Mouse (Mus musculus) midbrain, postnatal 0 days (tissue): ENCODE data around the gene Coro6. TPM values are rescaled to one million over a fixed set of nuclear protein-coding genes. Genes with fewer than 3 reads are reported as not detected.
A peak's percentile ranks its signal among the peaks of the same experiment; 100 is the strongest.

Source experiments
- ATAC-seq: fragments of 200-750 bp; cut with Nextera tagmentation; 2 replicates; pipeline ENCODE4 v1.8.0; 2017; ENCODE audit warnings: moderate number of reproducible peaks, mild to moderate bottlenecking, moderate TSS enrichment, moderate library complexity; ENCODE audit not compliant: low FRiP score
- DNase-seq: peaks from one replicate; pipeline ENCODE4 v3.0.0-alpha.2; 2015; ENCODE audit warnings: low spot score
- H3K27ac ChIP-seq: fragments of 300-500 bp; sonication (generic); 2 replicates; pipeline ENCODE4 v1.5.1; 2014; ENCODE audit warnings: low read depth, mild to moderate bottlenecking, low read length, mixed read lengths
- H3K27me3 ChIP-seq: fragments of 300-500 bp; sonication (generic); 2 replicates; pipeline ENCODE4 v1.6.1; 2014; ENCODE audit warnings: low read length, control low read depth, mixed read lengths; ENCODE audit not compliant: insufficient read depth
- H3K36me3 ChIP-seq: fragments of 300-500 bp; sonication (generic); 2 replicates; pipeline ENCODE4 v1.6.1; 2014; ENCODE audit warnings: low read length, control low read depth, mixed read lengths; ENCODE audit not compliant: insufficient read depth
- H3K4me1 ChIP-seq: fragments of 300-500 bp; sonication (generic); 2 replicates; pipeline ENCODE4 v1.6.1; 2014; ENCODE audit warnings: mild to moderate bottlenecking, control low read depth, antibody characterized with exemption, low read length, mixed read lengths; ENCODE audit not compliant: insufficient read depth
- H3K4me2 ChIP-seq: fragments of 300-500 bp; sonication (generic); 2 replicates; pipeline ENCODE4 v1.6.1; 2014; ENCODE audit warnings: low read depth, mild to moderate bottlenecking, low read length, mixed read lengths; ENCODE audit not compliant: poor library complexity, severe bottlenecking
- H3K4me3 ChIP-seq: fragments of 300-500 bp; sonication (generic); 2 replicates; pipeline ENCODE4 v1.5.1; 2014; ENCODE audit warnings: low read depth, mild to moderate bottlenecking, low read length, moderate library complexity
- H3K9ac ChIP-seq: fragments of 300-500 bp; sonication (generic); replicated peaks from 2 replicates; pipeline ENCODE4 v1.6.1; 2014; ENCODE audit warnings: mild to moderate bottlenecking, low read length, moderate library complexity, mixed read lengths; ENCODE audit not compliant: poor library complexity, severe bottlenecking
- H3K9me3 ChIP-seq: fragments of 300-500 bp; sonication (generic); 2 replicates; pipeline ENCODE4 v1.6.1; 2016; ENCODE audit warnings: low read length, control low read depth
- CTCF ChIP-seq: IDR thresholded peaks from 2 replicates; pipeline ENCODE4 v1.5.1; 2016; ENCODE audit warnings: antibody characterized with exemption, mild to moderate bottlenecking
- WGBS: fragments of 180-500 bp; shearing (Covaris S2); extraction: QIAGEN DNeasy Blood & Tissue Kit; methylation state at CpG from one replicate; pipeline ENCODE4 v1.1.7; 2014; 5-methylcytosine and 5-hydroxymethylcytosine counted together
- polyA plus RNA-seq: library from polyadenylated mRNA; unstranded; fragments of >200 nt; fragmentation: Nextera tagmentation; extraction: Ambion mirVana; gene quantifications from 2 replicates; pipeline ENCODE4 v1.2.1, GENCODE M21; 2015
- total RNA-seq: library from RNA; depleted of rRNA; stranded (reverse); fragments of >200 nt; gene quantifications from 2 replicates; pipeline ENCODE4 v1.2.3, GENCODE M21; 2014

Coro6 gene
- total and polyA plus RNA-seq, 2 experiments from 2014 or later, result 0.65 to 2.2 TPM

GRCm38 (mm10) chr11:77446628-77447041, 15.6 kb upstream of the Coro6 start:
- H3K9me3 ChIP-seq, result no peaks in the 10 kb centered on the region
- peak; percentile 86 for TF ChIP-seq CTCF
- DNase-seq (peak; percentile 67), ATAC-seq (no peak)
- peaks cover 26% of the 10 kb centered on the region for H3K36me3 ChIP-seq
- H3K27me3 ChIP-seq, result no peaks in the 10 kb centered on the region
- H3K4me3 ChIP-seq, result no peak overlapping the region
- no peaks in the 10 kb centered on the region for H3K4me1 ChIP-seq
- no peak overlapping the region for H3K27ac ChIP-seq
- H3K9ac ChIP-seq, result no peak overlapping the region
- no peak overlapping the region for H3K4me2 ChIP-seq
- 63% methylated on average over 6 of the region's 6 CpGs for WGBS

- no peaks in the 10 kb centered on the region for H3K27me3 ChIP-seq
- H3K4me1 ChIP-seq, result no peaks in the 10 kb centered on the region
- no peak overlapping the region for H3K27ac ChIP-seq
- no peak overlapping the region for H3K9ac ChIP-seq
- ATAC-seq (no peak), DNase-seq (no peak)
- WGBS, result 95% methylated on average over 7 of the region's 7 CpGs
- H3K4me3 ChIP-seq, result no peak overlapping the region
- no peak for TF ChIP-seq CTCF
- H3K9me3 ChIP-seq, result no peaks in the 10 kb centered on the region
- peaks cover 24% of the 10 kb centered on the region for H3K36me3 ChIP-seq
- no peak overlapping the region for H3K4me2 ChIP-seq
Observed at GRCm38 (mm10) chr11:77449224-77449623, 13.0 kb upstream of the Coro6 start.

GRCm38 (mm10) chr11:77451670-77452069, 10.5 kb upstream of the Coro6 start:
- no peak for TF ChIP-seq CTCF
- ATAC-seq (no peak), DNase-seq (no peak)
- Histone ChIP-seq H3K9me3 (no peaks in the 10 kb centered on the region), H3K27me3 (no peaks in the 10 kb centered on the region), H3K4me1 (no peaks in the 10 kb centered on the region), H3K4me3 (no peak overlapping the region), H3K36me3 (peaks cover 38% of the 10 kb centered on the region), H3K27ac (no peak overlapping the region), H3K4me2 (no peak overlapping the region), H3K9ac (no peak overlapping the region)
- 99% methylated on average over 2 of the region's 2 CpGs for WGBS

GRCm38 (mm10) chr11:77453388-77453787, 8.8 kb upstream of the Coro6 start:
- no peak for TF ChIP-seq CTCF

GRCm38 (mm10) chr11:77455770-77456510, 6.3 kb upstream of the Coro6 start:
- no peaks in the 10 kb centered on the region for H3K4me1 ChIP-seq
- H3K4me2 ChIP-seq, result no peak overlapping the region
- H3K9ac ChIP-seq, result no peak overlapping the region
- DNase-seq, result no peak
- H3K27ac ChIP-seq, result no peak overlapping the region
- ATAC-seq, result no peak
- WGBS, result 90% methylated on average over 9 of the region's 9 CpGs
- H3K36me3 ChIP-seq, result peaks cover 24% of the 10 kb centered on the region
- H3K9me3 ChIP-seq, result no peaks in the 10 kb centered on the region
- TF ChIP-seq CTCF, result no peak
- H3K27me3 ChIP-seq, result peaks cover 4% of the 10 kb centered on the region; the same call in 1 of the 2 replicates
- H3K4me3 ChIP-seq, result no peak overlapping the region

More at GRCm38 (mm10) chr11:77453388-77453787, 8.8 kb upstream of the Coro6 start:
- Histone ChIP-seq H3K9me3 (no peaks in the 10 kb centered on the region), H3K4me2 (no peak overlapping the region), H3K4me1 (no peaks in the 10 kb centered on the region), H3K9ac (no peak overlapping the region), H3K27me3 (no peaks in the 10 kb centered on the region), H3K27ac (no peak overlapping the region), H3K36me3 (peaks cover 40% of the 10 kb centered on the region), H3K4me3 (no peak overlapping the region)
- ATAC-seq (no peak), DNase-seq (no peak)
- 98% methylated on average over 2 of the region's 2 CpGs for WGBS

- Histone ChIP-seq H3K36me3 (peaks cover 24% of the 10 kb centered on the region), H3K9me3 (no peaks in the 10 kb centered on the region), H3K27me3 (peaks cover 9% of the 10 kb centered on the region; the same call in 1 of the 2 replicates), H3K4me3 (no peak overlapping the region), H3K4me1 (no peaks in the 10 kb centered on the region), H3K9ac (no peak overlapping the region), H3K4me2 (no peak overlapping the region), H3K27ac (no peak overlapping the region)
- ATAC-seq (no peak), DNase-seq (peak; percentile 75)
- TF ChIP-seq CTCF, result no peak
- 81% methylated on average over 6 of the region's 6 CpGs for WGBS
Observed at GRCm38 (mm10) chr11:77456866-77457265, 5.3 kb upstream of the Coro6 start.
